Mouse (Mus musculus): Measurements from ENCODE around the gene Kcnc3. TPM values are rescaled to one million over a fixed set of nuclear protein-coding genes. Genes with fewer than 3 reads are reported as not detected.

Kcnc3 gene
- polyA plus RNA-seq (2014; fragmentation: Nextera tagmentation; extraction: Ambion mirVana) = 0.07 and 0.23 TPM in 2 replicates

DNA sequence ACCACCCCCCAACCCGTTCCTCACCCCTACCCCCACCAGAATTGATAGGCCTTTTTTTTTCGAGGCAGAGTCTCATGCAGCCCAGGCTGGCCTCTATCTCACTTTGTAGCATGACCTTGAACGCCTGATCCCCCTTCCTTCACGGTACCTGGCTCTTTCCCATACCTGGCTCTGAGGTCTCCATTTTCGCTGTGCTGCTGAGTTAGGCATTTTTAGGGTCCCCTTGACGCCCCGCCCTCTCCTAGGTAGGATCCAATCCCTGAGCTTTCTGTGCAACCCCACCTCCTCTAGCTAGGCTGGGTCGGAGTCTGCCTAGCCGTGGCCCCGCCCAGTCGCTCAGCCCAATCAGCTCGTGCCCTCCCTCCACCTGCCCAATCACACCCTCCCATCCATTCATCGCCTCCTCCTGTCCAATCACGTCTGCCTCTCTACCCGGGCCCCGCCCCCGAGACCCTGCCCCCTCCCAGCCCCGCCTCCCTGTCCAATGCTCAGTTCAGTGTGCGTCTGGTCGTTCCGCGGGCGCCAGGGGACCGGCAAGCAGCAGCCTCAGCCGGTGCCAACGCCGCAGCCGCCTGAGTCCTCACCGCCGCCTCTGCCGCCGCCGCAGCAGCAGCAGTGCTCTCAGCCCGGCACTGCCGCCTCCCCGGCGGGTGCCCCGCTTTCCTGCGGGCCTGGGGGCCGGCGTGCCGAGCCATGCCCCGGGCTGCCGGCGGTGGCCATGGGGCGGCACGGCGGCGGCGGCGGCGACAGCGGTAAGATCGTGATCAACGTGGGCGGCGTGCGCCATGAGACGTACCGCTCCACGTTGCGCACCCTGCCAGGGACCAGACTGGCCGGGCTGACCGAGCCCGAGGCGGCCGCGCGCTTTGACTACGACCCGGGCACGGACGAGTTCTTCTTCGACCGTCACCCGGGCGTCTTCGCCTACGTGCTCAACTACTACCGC lies at the start of gene Kcnc3:
TSS of gene Kcnc3 (plus strand) at position 263 of the 946 bp plus-strand sequence.
- Histone ChIP-seq H3K4me2 (peak within 1 kb of the TSS; percentile 85), H3K27ac (ENCODE audit: low read depth, low read length) (no peak within 1 kb of the TSS), H3K9ac (ENCODE audit: low read depth, low read length) (peak within 1 kb of the TSS; percentile 43), H3K9me3 (replicated peaks; ENCODE audit: control insufficient read depth, low read length) (no peaks in the 10 kb centered on the region), H3K4me3 (ENCODE audit: low read depth, low read length) (peak within 1 kb of the TSS; percentile 52), H3K36me3 (ENCODE audit: control insufficient read depth, insufficient read depth, low read length) (no peaks in the 10 kb centered on the region), H3K4me1 (ENCODE audit: control insufficient read depth, insufficient read depth, low read length) (peaks cover 9% of the 10 kb centered on the region), H3K27me3 (ENCODE audit: control insufficient read depth, insufficient read depth, low read length) (peaks cover 79% of the 10 kb centered on the region)
- ATAC-seq (replicated peaks; ENCODE audit: insufficient number of reproducible peaks, low FRiP score, low TSS enrichment) = peak; percentile 83
- WGBS (ENCODE audit: insufficient replicate concordance) = 1% methylated on average over 77 of the region's 80 CpGs

- H3K4me3 ChIP-seq (ENCODE audit: low read depth, low read length) = no peak overlapping the region
- no peak overlapping the region for H3K9ac ChIP-seq (ENCODE audit: low read depth, low read length)
- ATAC-seq (replicated peaks; ENCODE audit: insufficient number of reproducible peaks, low FRiP score, low TSS enrichment) = no peak
- H3K27me3 ChIP-seq (ENCODE audit: control insufficient read depth, insufficient read depth, low read length) = no peaks in the 10 kb centered on the region
- H3K36me3 ChIP-seq (ENCODE audit: control insufficient read depth, insufficient read depth, low read length) = peaks cover 41% of the 10 kb centered on the region
- H3K4me2 ChIP-seq = no peak overlapping the region
- peaks cover 3% of the 10 kb centered on the region for H3K4me1 ChIP-seq (ENCODE audit: control insufficient read depth, insufficient read depth, low read length)
- WGBS (ENCODE audit: insufficient replicate concordance) = 87% methylated on average over 11 of the region's 11 CpGs
- H3K9me3 ChIP-seq (replicated peaks; ENCODE audit: control insufficient read depth, low read length) = 0 out of 2 replicates have a peak, but pooled peaks cover 2% of the 10 kb centered on the region
- H3K27ac ChIP-seq (ENCODE audit: low read depth, low read length) = no peak overlapping the region
Observed at GRCm38 (mm10) chr7:44542555-44542954, 47.9 kb upstream of the Kcnc3 start.

DNA sequence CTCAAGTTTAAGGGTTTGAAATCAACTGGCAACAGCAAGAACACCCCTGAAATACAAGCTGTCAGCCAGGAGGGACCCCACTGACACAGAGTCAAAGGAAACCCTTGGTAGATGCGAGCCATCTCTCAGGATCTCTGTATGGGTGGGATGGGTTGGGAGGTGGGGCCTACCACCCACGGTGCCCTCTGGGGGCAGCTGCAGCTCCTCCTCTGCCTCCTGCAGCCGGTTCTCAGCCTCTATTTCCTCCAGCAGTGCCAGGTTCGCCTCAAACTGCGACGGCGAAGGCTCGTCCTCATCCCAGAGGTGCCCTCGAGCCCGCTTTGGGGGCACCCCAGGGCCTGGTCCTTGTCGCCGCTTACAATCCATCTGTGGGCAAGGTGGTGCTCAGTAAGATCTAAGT lies 47.4 kb upstream of the Kcnc3 start:
- H3K27ac ChIP-seq (ENCODE audit: low read depth, low read length) = no peak overlapping the region
- H3K9ac ChIP-seq (ENCODE audit: low read depth, low read length) = no peak overlapping the region
- peaks cover 36% of the 10 kb centered on the region for H3K36me3 ChIP-seq (ENCODE audit: control insufficient read depth, insufficient read depth, low read length)
- no peak for ATAC-seq (replicated peaks; ENCODE audit: insufficient number of reproducible peaks, low FRiP score, low TSS enrichment)
- H3K4me1 ChIP-seq (ENCODE audit: control insufficient read depth, insufficient read depth, low read length) = peaks cover 7% of the 10 kb centered on the region
- H3K4me3 ChIP-seq (ENCODE audit: low read depth, low read length) = no peak overlapping the region
- no peak overlapping the region for H3K4me2 ChIP-seq
- WGBS (ENCODE audit: insufficient replicate concordance) = 70% methylated on average over 12 of the region's 12 CpGs
- H3K9me3 ChIP-seq (replicated peaks; ENCODE audit: control insufficient read depth, low read length) = 0 out of 2 replicates have a peak, but pooled peaks cover 2% of the 10 kb centered on the region
- no peaks in the 10 kb centered on the region for H3K27me3 ChIP-seq (ENCODE audit: control insufficient read depth, insufficient read depth, low read length)

GRCm38 (mm10) chr7:44546274-44546673 lies 44.2 kb upstream of the Kcnc3 start:
- ATAC-seq (replicated peaks; ENCODE audit: insufficient number of reproducible peaks, low FRiP score, low TSS enrichment) = no peak
- Histone ChIP-seq H3K27me3 (ENCODE audit: control insufficient read depth, insufficient read depth, low read length) (no peaks in the 10 kb centered on the region), H3K4me2 (no peak overlapping the region), H3K4me3 (ENCODE audit: low read depth, low read length) (no peak overlapping the region), H3K9me3 (replicated peaks; ENCODE audit: control insufficient read depth, low read length) (0 out of 2 replicates have a peak, but pooled peaks cover 2% of the 10 kb centered on the region), H3K4me1 (ENCODE audit: control insufficient read depth, insufficient read depth, low read length) (peaks cover 7% of the 10 kb centered on the region), H3K36me3 (ENCODE audit: control insufficient read depth, insufficient read depth, low read length) (peaks cover 19% of the 10 kb centered on the region), H3K27ac (ENCODE audit: low read depth, low read length) (no peak overlapping the region), H3K9ac (ENCODE audit: low read depth, low read length) (no peak overlapping the region)
- 95% methylated on average over 3 of the region's 3 CpGs for WGBS (ENCODE audit: insufficient replicate concordance)

DNA sequence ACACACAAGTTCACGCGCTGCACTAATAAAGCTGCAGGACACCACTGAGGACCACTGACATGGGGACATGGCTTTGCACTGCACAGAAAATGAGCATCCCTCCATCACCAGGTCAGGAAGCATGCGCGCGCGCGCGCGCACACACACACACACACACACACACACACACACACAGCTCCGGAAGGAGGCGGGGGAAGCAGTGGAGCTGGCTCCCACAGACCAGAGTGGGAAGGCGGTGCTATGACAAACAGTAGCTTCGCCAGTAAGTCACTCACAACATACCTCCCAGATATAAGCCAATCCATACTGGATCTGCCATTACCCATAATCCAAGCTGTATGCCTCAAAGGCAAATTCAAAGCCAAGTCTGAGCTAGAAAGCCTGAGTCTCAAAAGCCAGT lies 43.4 kb upstream of the Kcnc3 start:
- Histone ChIP-seq H3K27ac (ENCODE audit: low read depth, low read length) (no peak overlapping the region), H3K27me3 (ENCODE audit: control insufficient read depth, insufficient read depth, low read length) (no peaks in the 10 kb centered on the region), H3K36me3 (ENCODE audit: control insufficient read depth, insufficient read depth, low read length) (peaks cover 19% of the 10 kb centered on the region), H3K4me3 (ENCODE audit: low read depth, low read length) (0 out of 2 replicates have a peak overlapping the region, but pooled peaks have one; percentile 70), H3K9ac (ENCODE audit: low read depth, low read length) (peak overlapping the region; percentile 74), H3K4me2 (peak overlapping the region; percentile 91), H3K9me3 (replicated peaks; ENCODE audit: control insufficient read depth, low read length) (0 out of 2 replicates have a peak, but pooled peaks cover 2% of the 10 kb centered on the region), H3K4me1 (ENCODE audit: control insufficient read depth, insufficient read depth, low read length) (peaks cover 7% of the 10 kb centered on the region)
- ATAC-seq (replicated peaks; ENCODE audit: insufficient number of reproducible peaks, low FRiP score, low TSS enrichment) = no peak
- WGBS (ENCODE audit: insufficient replicate concordance) = 97% methylated on average over 13 of the region's 13 CpGs

DNA sequence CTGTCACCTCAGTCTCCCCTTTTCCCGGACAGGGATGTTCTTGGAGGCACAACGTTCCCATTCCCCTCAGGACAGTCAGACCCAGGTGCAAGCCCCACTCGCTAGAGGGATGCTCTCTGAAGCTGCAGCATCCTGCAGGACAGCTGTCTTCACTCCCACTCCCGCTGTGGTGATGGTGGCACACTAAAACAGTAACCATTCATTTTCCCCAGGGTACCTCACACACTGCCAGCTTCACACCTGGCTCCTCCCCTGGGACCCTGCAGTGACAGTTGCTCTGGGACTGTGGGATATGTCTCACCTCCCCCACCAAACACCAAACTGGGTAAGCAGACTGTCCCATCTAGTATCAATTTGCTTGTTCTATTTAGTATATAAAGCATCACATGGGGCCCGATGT lies 42.7 kb upstream of the Kcnc3 start:
- Histone ChIP-seq H3K4me2 (peak overlapping the region; percentile 91), H3K4me3 (ENCODE audit: low read depth, low read length) (peak overlapping the region; percentile 70), H3K36me3 (ENCODE audit: control insufficient read depth, insufficient read depth, low read length) (peaks cover 13% of the 10 kb centered on the region), H3K9ac (ENCODE audit: low read depth, low read length) (peak overlapping the region; percentile 74), H3K9me3 (replicated peaks; ENCODE audit: control insufficient read depth, low read length) (0 out of 2 replicates have a peak, but pooled peaks cover 2% of the 10 kb centered on the region), H3K27ac (ENCODE audit: low read depth, low read length) (peak overlapping the region; percentile 76; the same call in 1 of the 2 replicates), H3K4me1 (ENCODE audit: control insufficient read depth, insufficient read depth, low read length) (peaks cover 7% of the 10 kb centered on the region), H3K27me3 (ENCODE audit: control insufficient read depth, insufficient read depth, low read length) (no peaks in the 10 kb centered on the region)
- ATAC-seq (replicated peaks; ENCODE audit: insufficient number of reproducible peaks, low FRiP score, low TSS enrichment) = no peak
- 25% methylated on average over 5 of the region's 5 CpGs for WGBS (ENCODE audit: insufficient replicate concordance)

DNA sequence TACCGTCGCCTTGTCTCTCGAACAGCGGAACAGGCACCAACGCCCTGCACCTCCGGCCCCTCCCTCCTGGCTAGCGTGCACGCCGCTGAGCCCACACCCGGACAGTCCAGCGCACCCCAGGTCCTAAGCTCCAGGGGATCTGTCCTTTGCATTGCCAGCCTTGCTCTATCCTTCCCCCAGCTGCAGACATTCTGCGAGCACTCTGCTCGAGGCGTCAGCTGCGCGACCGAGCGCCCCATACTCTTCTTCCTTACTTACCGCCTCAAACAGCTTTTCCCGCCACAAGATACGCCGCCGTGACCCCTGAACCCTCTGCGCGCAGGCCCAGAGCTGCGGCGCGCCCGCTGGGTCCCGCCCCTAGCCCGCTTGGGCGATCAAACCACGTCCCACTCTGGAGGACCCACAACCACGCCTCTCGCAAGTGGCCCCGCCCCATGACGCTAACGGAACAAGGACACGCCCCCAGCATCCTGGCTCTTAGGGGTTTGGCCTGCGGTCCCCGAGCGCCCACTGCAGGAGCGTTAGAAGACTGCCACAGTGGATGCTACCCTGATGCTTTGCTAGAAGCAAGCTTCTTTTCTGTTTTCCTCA lies 41.9 kb upstream of the Kcnc3 start, which contains the start of gene Pold1:
TSS of gene Pold1 (minus strand) at position 353 of the 591 bp plus-strand sequence.
- Histone ChIP-seq H3K9ac (ENCODE audit: low read depth, low read length) (peak within 1 kb of the TSS; percentile 74), H3K27me3 (ENCODE audit: control insufficient read depth, insufficient read depth, low read length) (no peaks in the 10 kb centered on the region), H3K36me3 (ENCODE audit: control insufficient read depth, insufficient read depth, low read length) (peaks cover 13% of the 10 kb centered on the region), H3K9me3 (replicated peaks; ENCODE audit: control insufficient read depth, low read length) (0 out of 2 replicates have a peak, but pooled peaks cover 2% of the 10 kb centered on the region), H3K4me1 (ENCODE audit: control insufficient read depth, insufficient read depth, low read length) (peaks cover 7% of the 10 kb centered on the region), H3K27ac (ENCODE audit: low read depth, low read length) (peak within 1 kb of the TSS; percentile 76), H3K4me2 (peak within 1 kb of the TSS; percentile 91), H3K4me3 (ENCODE audit: low read depth, low read length) (peak within 1 kb of the TSS; percentile 70)
- under 1% methylated on average over 43 of the region's 43 CpGs for WGBS (ENCODE audit: insufficient replicate concordance)
- peak; percentile 92 for ATAC-seq (replicated peaks; ENCODE audit: insufficient number of reproducible peaks, low FRiP score, low TSS enrichment)

DNA sequence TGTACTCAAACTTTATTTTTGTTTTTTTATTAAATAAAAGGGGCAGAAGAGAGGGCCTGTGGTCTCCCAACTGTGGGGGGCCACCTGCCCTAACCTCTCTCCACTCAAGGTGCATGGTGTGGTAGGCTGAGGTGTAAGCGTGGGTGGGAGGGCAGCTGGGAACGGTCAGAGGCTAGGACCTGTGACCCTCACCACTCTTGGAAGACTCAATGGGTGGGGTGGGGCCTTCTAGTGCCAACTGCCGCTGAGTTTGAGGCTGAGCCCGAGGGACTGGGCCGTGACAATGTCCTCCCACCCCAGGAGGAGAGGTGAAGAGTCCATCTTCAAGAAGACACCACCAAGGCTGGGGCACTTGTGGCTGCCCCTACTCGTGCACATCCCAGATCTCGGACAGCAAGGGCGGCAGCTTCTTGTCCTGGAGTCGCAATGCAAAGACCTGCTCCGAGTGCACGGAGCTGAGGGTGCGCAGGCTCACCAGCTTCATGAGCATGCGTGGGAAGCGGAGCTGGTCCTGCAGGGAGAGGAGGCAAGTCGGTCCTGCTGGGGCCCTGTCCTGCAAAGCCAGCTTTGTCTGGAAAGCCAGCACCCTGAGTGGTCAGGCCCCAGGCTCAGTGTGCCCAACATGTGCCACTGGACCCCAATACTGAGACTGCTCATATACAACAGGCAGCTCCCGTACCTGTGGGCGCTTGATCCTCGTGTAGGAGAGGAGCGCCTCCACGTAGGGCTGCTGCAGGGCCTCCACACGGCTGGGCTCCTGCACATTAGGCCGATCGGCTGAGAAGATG lies 40.6 kb upstream of the Kcnc3 start:
- H3K4me2 ChIP-seq = no peak overlapping the region
- H3K27ac ChIP-seq (ENCODE audit: low read depth, low read length) = no peak overlapping the region
- no peaks in the 10 kb centered on the region for H3K27me3 ChIP-seq (ENCODE audit: control insufficient read depth, insufficient read depth, low read length)
- peaks cover 13% of the 10 kb centered on the region for H3K36me3 ChIP-seq (ENCODE audit: control insufficient read depth, insufficient read depth, low read length)
- no peak for ATAC-seq (replicated peaks; ENCODE audit: insufficient number of reproducible peaks, low FRiP score, low TSS enrichment)
- peaks cover 7% of the 10 kb centered on the region for H3K4me1 ChIP-seq (ENCODE audit: control insufficient read depth, insufficient read depth, low read length)
- 96% methylated on average over 23 of the region's 23 CpGs for WGBS (ENCODE audit: insufficient replicate concordance)
- H3K9ac ChIP-seq (ENCODE audit: low read depth, low read length) = no peak overlapping the region
- H3K9me3 ChIP-seq (replicated peaks; ENCODE audit: control insufficient read depth, low read length) = 0 out of 2 replicates have a peak, but pooled peaks cover 2% of the 10 kb centered on the region
- H3K4me3 ChIP-seq (ENCODE audit: low read depth, low read length) = no peak overlapping the region
